Mouse (Mus musculus) CH12F3 (cell line): ENCODE results near the gene Tspan10.

Experiments
- in situ Hi-C: fragments of 300-500 bp; cut with MboI; formaldehyde crosslinking; loops from 2 replicates; pipeline ENCODE4 v1.14.3; 2020; ENCODE audit warnings: low sequenced_read_pairs

Tspan10 gene

DNA sequence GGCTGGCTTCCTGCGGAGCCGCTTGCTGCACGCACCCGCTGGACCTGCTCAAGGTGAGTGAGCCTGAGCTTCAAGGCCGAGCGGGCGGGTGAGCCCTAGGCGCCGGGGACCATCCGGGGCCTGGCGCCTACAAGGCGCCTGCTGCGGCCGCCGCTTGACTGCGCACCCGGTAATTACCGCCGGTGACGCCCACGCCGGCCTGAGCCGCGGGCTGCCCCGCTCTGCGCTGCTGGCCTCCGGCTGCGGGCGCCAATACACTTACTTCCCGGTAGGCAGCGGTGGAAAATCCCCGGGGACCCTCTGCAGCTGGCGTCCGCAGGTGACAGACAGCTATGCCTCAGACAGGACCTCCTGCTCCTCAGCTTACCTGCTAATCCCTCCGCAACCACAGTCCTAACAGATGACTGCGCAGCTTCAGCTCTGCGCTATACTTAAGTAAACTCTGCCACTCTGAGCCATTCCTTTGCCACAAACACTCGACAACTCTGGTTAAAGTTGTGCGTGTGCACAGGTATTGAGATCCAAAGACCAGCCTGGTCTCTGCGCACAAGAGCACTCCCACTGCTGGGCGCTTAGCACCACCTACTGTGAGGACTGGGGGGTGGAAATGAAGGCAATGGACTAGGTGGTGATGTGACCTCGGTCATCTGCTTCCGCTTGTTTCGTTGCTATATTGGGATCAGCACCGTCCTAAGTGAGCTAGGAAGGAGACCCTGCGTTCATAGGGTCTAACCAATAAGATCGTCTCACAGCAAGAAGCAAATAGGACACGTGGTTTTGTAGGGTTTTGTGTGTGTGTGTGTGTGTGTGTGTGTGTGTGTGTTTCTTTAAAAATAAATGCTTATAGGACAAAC is 49.8 kb downstream of the Tspan10 start:
- in situ Hi-C loops: no loop called here

DNA sequence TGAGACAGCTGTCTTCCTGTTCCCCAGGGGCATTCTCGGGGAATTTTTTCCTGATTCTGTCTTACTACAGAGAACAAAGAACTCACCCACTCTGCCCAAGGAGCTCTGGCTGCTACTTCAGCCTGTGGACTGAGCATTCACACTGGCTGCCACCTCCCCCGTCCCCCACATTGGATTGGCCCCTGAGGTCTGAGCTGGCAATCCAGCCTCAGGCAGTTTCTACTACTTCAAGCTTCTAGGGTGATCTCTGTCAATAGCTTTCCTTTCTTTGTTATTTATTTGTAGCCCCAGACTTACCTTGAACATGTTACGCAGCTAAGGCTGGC is 50.4 kb downstream of the Tspan10 start:
- in situ Hi-C loops: no loop called here

DNA sequence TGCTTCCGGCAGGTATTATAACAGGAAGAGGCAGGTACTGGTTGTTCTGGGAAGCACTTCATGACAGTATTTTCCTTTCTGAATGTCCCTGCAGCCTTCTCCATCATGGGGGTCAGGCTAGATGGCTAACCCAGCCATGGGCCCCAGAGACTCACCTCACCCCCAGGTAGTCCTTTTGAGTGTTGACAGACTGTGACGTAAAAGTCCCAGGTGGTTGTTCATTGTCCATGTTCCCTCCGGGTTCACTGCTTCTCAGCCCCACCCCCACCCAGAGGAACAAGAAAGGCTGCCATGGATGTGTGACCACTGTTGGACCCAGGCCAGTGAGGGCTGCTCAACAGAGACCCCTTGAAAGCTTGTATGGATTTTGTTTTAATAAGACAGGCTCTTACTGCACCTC is 50.9 kb downstream of the Tspan10 start:
- in situ Hi-C loops: no loop called here

DNA sequence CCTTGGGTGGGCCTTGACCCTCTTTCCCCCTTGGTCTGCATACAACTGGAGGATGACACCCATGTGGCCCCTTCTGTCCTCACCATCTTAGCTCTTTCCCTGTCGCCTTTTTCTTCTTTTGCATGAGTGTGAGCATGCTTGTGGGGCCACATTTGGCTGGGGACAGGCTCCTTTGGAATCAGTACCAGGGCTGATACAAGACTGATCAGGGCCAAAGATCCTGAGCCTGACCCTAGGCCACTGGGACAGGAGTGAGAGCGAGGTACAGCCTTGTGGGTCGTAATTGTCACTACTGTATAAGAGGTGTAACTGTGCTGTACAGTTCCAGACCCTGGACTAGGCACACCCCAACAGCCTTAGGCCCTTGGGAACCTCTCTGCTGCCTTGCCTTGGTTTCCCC is 51.5 kb downstream of the Tspan10 start:
- in situ Hi-C loops: no loop called here
